ENCODE assay signal across 9 mouse cellular contexts in the genomic region with DNA sequence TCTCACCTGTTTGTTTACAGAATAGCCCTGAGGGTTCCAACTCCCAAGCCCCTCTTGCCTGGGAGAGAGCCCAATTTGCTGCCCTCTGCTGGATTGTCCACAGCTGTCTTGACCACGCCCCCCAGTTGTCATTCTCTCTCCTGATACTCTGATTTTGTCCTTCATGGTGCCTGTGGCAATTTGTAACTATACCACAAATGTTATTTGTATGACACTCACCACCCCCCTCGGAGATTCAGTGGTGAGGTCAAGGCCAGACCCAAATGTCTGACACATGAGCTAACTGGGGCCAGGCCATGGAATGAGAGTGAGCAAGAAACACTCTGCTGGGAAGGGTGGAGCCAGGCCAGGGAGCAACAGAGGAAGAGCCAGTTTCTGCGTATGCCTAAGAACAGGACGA. TPM values are rescaled to one million over a fixed set of nuclear protein-coding genes. Genes with fewer than 3 reads are reported as not detected.
A peak's percentile ranks its signal among the peaks of the same experiment; 100 is the strongest.
DNase-seq lines count a peak whose midpoint lies in the region; ATAC-seq and TF ChIP-seq lines count a peak whose summit lies in the region.
"Had no signal": no experiment of that assay in that cellular context is flagged by ENCODE, and none has a peak within 500 bp of the region (broad histone marks: within the 10 kb centered on the region; RNA-seq: fewer than 3 reads in every experiment).

No protein-coding gene starts in this region.

- WGBS in embryonic facial prominence, embryonic 11.5 days = 33% methylated on average over 4 of the region's 4 CpGs
- WGBS in lung, postnatal 0 days = 22% methylated on average over 4 of the region's 4 CpGs

- no peaks in the 10 kb centered on the region for H3K27me3 ChIP-seq in embryonic facial prominence, embryonic 11.5 days (ENCODE audit: control insufficient read depth, insufficient read depth, low read length)
- H3K27me3 ChIP-seq in lung, postnatal 0 days (replicated peaks; ENCODE audit: insufficient read depth, low read length) = no peaks in the 10 kb centered on the region

- H3K9me3 ChIP-seq in embryonic facial prominence, embryonic 11.5 days (replicated peaks; ENCODE audit: control insufficient read depth, low read length) = no peaks in the 10 kb centered on the region
- H3K9me3 ChIP-seq in lung, postnatal 0 days (ENCODE audit: low read length) = no peaks in the 10 kb centered on the region; the same call in 1 of the 2 replicates

- H3K36me3 ChIP-seq in embryonic facial prominence, embryonic 11.5 days (replicated peaks; ENCODE audit: control insufficient read depth, insufficient read depth, low read depth, low read length) = no peaks in the 10 kb centered on the region
- H3K36me3 ChIP-seq in lung, postnatal 0 days (ENCODE audit: insufficient read depth, low read length) = no peaks in the 10 kb centered on the region

- DNase-seq in gastrocnemius, postnatal 10 days = peak; percentile 42
- DNase-seq in gastrocnemius, adult 8-10 months (ENCODE audit: low spot score in 2 of 2) = no peak
- DNase-seq in testis, postnatal 10 days (ENCODE audit: low spot score) = peak; percentile 82
- no peak for DNase-seq in testis, postnatal 14 days (ENCODE audit: low spot score)
- peak; percentile 44 for DNase-seq in embryonic facial prominence, embryonic 11.5 days (ENCODE audit: low spot score)
- peak; percentile 41 for DNase-seq in lung, postnatal 0 days (ENCODE audit: low spot score)
- DNase-seq in frontal cortex, postnatal 10 days (ENCODE audit: low spot score in 2 of 2) = no peak
- DNase-seq in urinary bladder, adult 2 months (ENCODE audit: low spot score) = no peak

- TF ChIP-seq CTCF in lung, postnatal 0 days (IDR thresholded peaks at IDR 0.05) = peak; percentile 60

- no peak overlapping the region for H3K4me3 ChIP-seq in embryonic facial prominence, embryonic 11.5 days (ENCODE audit: low read depth, low read length)
- H3K4me3 ChIP-seq in lung, postnatal 0 days (ENCODE audit: low read depth, low read length) = no peak overlapping the region
- H3K4me3 ChIP-seq: heart, embryonic 13.5 days had no signal

- H3K4me1 ChIP-seq in embryonic facial prominence, embryonic 11.5 days (ENCODE audit: control insufficient read depth, insufficient read depth, low read length) = no peaks in the 10 kb centered on the region
- H3K4me1 ChIP-seq in lung, postnatal 0 days (ENCODE audit: insufficient read depth, low read depth, low read length) = no peaks in the 10 kb centered on the region

- TF ChIP-seq EP300 in lung, postnatal 0 days (IDR thresholded peaks at IDR 0.05) = no peak

- no peak overlapping the region for H3K9ac ChIP-seq in embryonic facial prominence, embryonic 11.5 days (replicated peaks; ENCODE audit: low read length)
- H3K9ac ChIP-seq in lung, postnatal 0 days (replicated peaks; ENCODE audit: low read depth) = no peak overlapping the region
- H3K9ac ChIP-seq: heart, embryonic 13.5 days had no signal

- ATAC-seq in embryonic facial prominence, embryonic 11.5 days (replicated peaks; ENCODE audit: insufficient number of reproducible peaks, low FRiP score, low TSS enrichment, low read depth) = no peak
- peak; percentile 58 for ATAC-seq in lung, postnatal 0 days

- H3K4me2 ChIP-seq in embryonic facial prominence, embryonic 11.5 days (ENCODE audit: low read depth, low read length) = no peak overlapping the region
- H3K4me2 ChIP-seq in lung, postnatal 0 days (replicated peaks; ENCODE audit: low read depth, low read length) = no peak overlapping the region
- H3K4me2 ChIP-seq: heart, embryonic 13.5 days had no signal

- H3K27ac ChIP-seq in embryonic facial prominence, embryonic 11.5 days (replicated peaks; ENCODE audit: low read depth, low read length) = no peak overlapping the region
- no peak overlapping the region for H3K27ac ChIP-seq in lung, postnatal 0 days (ENCODE audit: low read length)
- H3K27ac ChIP-seq: heart, embryonic 13.5 days had no signal

RNA-seq across cellular contexts. Expression of gene Dmkn, which starts 4.7 kb away (rescaled TPM):
- under 1 TPM in 1 of 2 experiments, not detected in 1; 0.33 TPM for total RNA-seq in gastrocnemius, postnatal 10 days (2021)
- total RNA-seq in gastrocnemius, adult 8-10 months (2022) = 1 to 10 TPM in 1 of 4 experiments, under 1 TPM in 1, not detected in 2; 0.48 to 1.0 TPM
- not detected in 2 replicates for polyA plus RNA-seq in embryonic facial prominence, embryonic 11.5 days (2014; fragmentation: Nextera tagmentation; extraction: Ambion mirVana)
- polyA plus RNA-seq in lung, postnatal 0 days (2015; fragmentation: Nextera tagmentation; extraction: Ambion mirVana) = 65.2 and 74.3 TPM in 2 replicates
- polyA plus RNA-seq in urinary bladder, adult 2 months (2012; rRNA removed) = 9.8 and 16.2 TPM in 2 replicates

RNA-seq across cellular contexts. Expression of gene Sbsn, which starts 7.6 kb away (rescaled TPM):
- total RNA-seq in gastrocnemius, postnatal 10 days (2021) = 1 to 10 TPM; 3.5 to 5.8 TPM
- total RNA-seq in gastrocnemius, adult 8-10 months (2022) = 1 to 10 TPM in 2 of 4 experiments, under 1 TPM in 2; 0.53 to 2.0 (median 1.4) TPM
- 1.0 and 2.0 TPM in 2 replicates for polyA plus RNA-seq in embryonic facial prominence, embryonic 11.5 days (2014; fragmentation: Nextera tagmentation; extraction: Ambion mirVana)
- 6.7 and 7.3 TPM in 2 replicates for polyA plus RNA-seq in lung, postnatal 0 days (2015; fragmentation: Nextera tagmentation; extraction: Ambion mirVana)
- polyA plus RNA-seq in urinary bladder, adult 2 months (2012; rRNA removed) = 17.9 and 21.2 TPM in 2 replicates

RNA-seq across cellular contexts. Expression of gene Gapdhs, which starts 15.4 kb away (rescaled TPM):
- total RNA-seq in gastrocnemius, postnatal 10 days (2021) = not detected
- total RNA-seq in gastrocnemius, adult 8-10 months (2022) = not detected
- polyA plus RNA-seq in embryonic facial prominence, embryonic 11.5 days (2014; fragmentation: Nextera tagmentation; extraction: Ambion mirVana) = 0.24 TPM in 1 of 2 replicates, not detected in the other
- 0.18 and 0.21 TPM in 2 replicates for polyA plus RNA-seq in lung, postnatal 0 days (2015; fragmentation: Nextera tagmentation; extraction: Ambion mirVana)
- polyA plus RNA-seq in urinary bladder, adult 2 months (2012; rRNA removed) = not detected in 2 replicates

RNA-seq across cellular contexts. Expression of gene Krtdap, which starts 28.8 kb away (rescaled TPM):
- total RNA-seq in gastrocnemius, postnatal 10 days (2021) = 1 to 10 TPM; 3.4 to 6.0 TPM
- total RNA-seq in gastrocnemius, adult 8-10 months (2022) = 1 to 10 TPM in 3 of 4 experiments, not detected in 1; 1.7 to 3.5 (median 2.0) TPM
- polyA plus RNA-seq in embryonic facial prominence, embryonic 11.5 days (2014; fragmentation: Nextera tagmentation; extraction: Ambion mirVana) = not detected in 2 replicates
- 2.1 and 4.4 TPM in 2 replicates for polyA plus RNA-seq in lung, postnatal 0 days (2015; fragmentation: Nextera tagmentation; extraction: Ambion mirVana)
- 29.5 and 47.2 TPM in 2 replicates for polyA plus RNA-seq in urinary bladder, adult 2 months (2012; rRNA removed)

RNA-seq across cellular contexts. Expression of gene Tmem147, which starts 29.5 kb away (rescaled TPM):
- 100 to 1,000 TPM; 166 to 178 TPM for total RNA-seq in gastrocnemius, postnatal 10 days (2021)
- total RNA-seq in gastrocnemius, adult 8-10 months (2022) = 100 to 1,000 TPM; 215 to 260 (median 249) TPM
- polyA plus RNA-seq in embryonic facial prominence, embryonic 11.5 days (2014; fragmentation: Nextera tagmentation; extraction: Ambion mirVana) = 129 and 145 TPM in 2 replicates
- 179 and 193 TPM in 2 replicates for polyA plus RNA-seq in lung, postnatal 0 days (2015; fragmentation: Nextera tagmentation; extraction: Ambion mirVana)
- polyA plus RNA-seq in urinary bladder, adult 2 months (2012; rRNA removed) = 97.6 and 129 TPM in 2 replicates

Comparison
In these comparisons a context has a peak if more than half of its experiments do, and no peak if none do; other contexts are left out.
1. DNase-seq: peak in gastrocnemius, postnatal 10 days (single experiment), testis, postnatal 10 days (single experiment), embryonic facial prominence, embryonic 11.5 days (single experiment) and lung, postnatal 0 days (single experiment); none in gastrocnemius, adult 8-10 months (0 of 2), testis, postnatal 14 days (single experiment), frontal cortex, postnatal 10 days (0 of 2) and urinary bladder, adult 2 months (single experiment).
2. RNA of gene Dmkn, which starts 4.7 kb away (polyA plus RNA-seq): 65.2 to 74.3 TPM in lung, postnatal 0 days and 9.8 to 16.2 TPM in urinary bladder, adult 2 months; not detected in embryonic facial prominence, embryonic 11.5 days; every median in the first group is over 10 times any median in the second.